Mouse (Mus musculus) intestine, embryonic 16.5 days (tissue): ENCODE measurements at regions not wholly inside any gene's neighbourhood (a gene's known extent, or its start where the extent isn't known, plus 50 kb on each side); places are given as distances from the start of the nearest gene placed in this dataset.

Experiments used
- ATAC-seq: fragments of 200-750 bp; cut with Nextera tagmentation; 2 replicates; pipeline ENCODE4 v1.8.0; 2017; ENCODE audit warnings: moderate TSS enrichment, moderate library complexity
- H3K27ac ChIP-seq: fragments of 300-500 bp; sonication (generic); 2 replicates; pipeline ENCODE4 v1.5.1; 2014; ENCODE audit warnings: mild to moderate bottlenecking, low read length
- H3K27me3 ChIP-seq: fragments of 300-500 bp; sonication (generic); replicated peaks from 2 replicates; pipeline ENCODE4 v1.6.1; 2014; ENCODE audit warnings: low read length, control low read depth, mixed read lengths; ENCODE audit not compliant: control insufficient read depth, insufficient read depth
- H3K36me3 ChIP-seq: fragments of 300-500 bp; sonication (generic); 2 replicates; pipeline ENCODE4 v1.6.1; 2014; ENCODE audit warnings: low read length, control low read depth; ENCODE audit not compliant: control insufficient read depth, insufficient read depth
- H3K4me1 ChIP-seq: fragments of 300-500 bp; sonication (generic); 2 replicates; pipeline ENCODE4 v1.6.1; 2014; ENCODE audit warnings: low read length, control low read depth, mixed read lengths; ENCODE audit not compliant: control insufficient read depth, insufficient read depth
- H3K4me2 ChIP-seq: fragments of 300-500 bp; sonication (generic); 2 replicates; pipeline ENCODE4 v1.6.1; 2014; ENCODE audit warnings: low read depth, low read length, control low read depth
- H3K4me3 ChIP-seq: fragments of 300-500 bp; sonication (generic); 2 replicates; pipeline ENCODE4 v1.5.1; 2014; ENCODE audit warnings: mild to moderate bottlenecking, low read length
- H3K9ac ChIP-seq: fragments of 300-500 bp; sonication (generic); 2 replicates; pipeline ENCODE4 v1.6.1; 2014; ENCODE audit warnings: low read depth, low read length
- H3K9me3 ChIP-seq: fragments of 300-500 bp; sonication (generic); 2 replicates; pipeline ENCODE4 v1.6.1; 2016; ENCODE audit warnings: low read length, control low read depth; ENCODE audit not compliant: control insufficient read depth
- WGBS: fragments of 180-500 bp; shearing (Covaris S2); extraction: QIAGEN DNeasy Blood & Tissue Kit; methylation state at CpG from one replicate; pipeline ENCODE4 v1.1.7; 2014; 5-methylcytosine and 5-hydroxymethylcytosine counted together

GRCm38 (mm10) chr5:133940841-133941240 lies 158.7 kb upstream of the Castor2 start:
- Histone ChIP-seq H3K4me1 (no peaks in the 10 kb centered on the region), H3K36me3 (no peaks in the 10 kb centered on the region), H3K27ac (no peak overlapping the region), H3K27me3 (no peaks in the 10 kb centered on the region), H3K9me3 (no peaks in the 10 kb centered on the region), H3K9ac (no peak overlapping the region), H3K4me2 (no peak overlapping the region), H3K4me3 (no peak overlapping the region)
- 78% methylated on average over 3 of the region's 3 CpGs for WGBS
- no peak for ATAC-seq

GRCm38 (mm10) chr5:133940030-133940429 lies 159.5 kb upstream of the Castor2 start:
- H3K9ac ChIP-seq: no peak overlapping the region
- no peaks in the 10 kb centered on the region for H3K36me3 ChIP-seq
- no peak overlapping the region for H3K27ac ChIP-seq
- no peaks in the 10 kb centered on the region for H3K4me1 ChIP-seq
- H3K9me3 ChIP-seq: no peaks in the 10 kb centered on the region
- H3K27me3 ChIP-seq: no peaks in the 10 kb centered on the region
- no peak for ATAC-seq
- WGBS: 74% methylated on average over 2 of the region's 2 CpGs
- H3K4me2 ChIP-seq: no peak overlapping the region
- no peak overlapping the region for H3K4me3 ChIP-seq

GRCm38 (mm10) chr5:133937967-133938918 lies 161.3 kb upstream of the Castor2 start:
- no peak overlapping the region for H3K4me2 ChIP-seq
- no peak overlapping the region for H3K4me3 ChIP-seq
- no peaks in the 10 kb centered on the region for H3K36me3 ChIP-seq
- ATAC-seq: no peak
- no peak overlapping the region for H3K9ac ChIP-seq
- H3K9me3 ChIP-seq: no peaks in the 10 kb centered on the region
- H3K4me1 ChIP-seq: no peaks in the 10 kb centered on the region
- H3K27me3 ChIP-seq: no peaks in the 10 kb centered on the region
- WGBS: 75% methylated on average over 9 of the region's 9 CpGs
- H3K27ac ChIP-seq: no peak overlapping the region

GRCm38 (mm10) chr5:133935451-133935850 lies 164.1 kb upstream of the Castor2 start:
- WGBS: 84% methylated on average over 6 of the region's 6 CpGs
- no peak for ATAC-seq
- no peak overlapping the region for H3K4me3 ChIP-seq
- H3K27me3 ChIP-seq: no peaks in the 10 kb centered on the region
- H3K4me1 ChIP-seq: no peaks in the 10 kb centered on the region
- no peak overlapping the region for H3K9ac ChIP-seq
- no peaks in the 10 kb centered on the region for H3K9me3 ChIP-seq
- no peak overlapping the region for H3K4me2 ChIP-seq
- H3K36me3 ChIP-seq: no peaks in the 10 kb centered on the region
- H3K27ac ChIP-seq: no peak overlapping the region

- no peaks in the 10 kb centered on the region for H3K4me1 ChIP-seq
These were observed 164.5 kb upstream of the Castor2 start for GRCm38 (mm10) chr5:133935006-133935405.

GRCm38 (mm10) chr5:133930101-133930500 lies 169.4 kb upstream of the Castor2 start:
- no peaks in the 10 kb centered on the region for H3K9me3 ChIP-seq
- no peak overlapping the region for H3K4me3 ChIP-seq
- no peaks in the 10 kb centered on the region for H3K4me1 ChIP-seq
- WGBS: 82% methylated on average over 5 of the region's 5 CpGs
- H3K36me3 ChIP-seq: no peaks in the 10 kb centered on the region
- H3K27me3 ChIP-seq: no peaks in the 10 kb centered on the region
- H3K9ac ChIP-seq: no peak overlapping the region
- no peak overlapping the region for H3K4me2 ChIP-seq
- no peak for ATAC-seq
- H3K27ac ChIP-seq: no peak overlapping the region

More at GRCm38 (mm10) chr5:133935006-133935405, 164.5 kb upstream of the Castor2 start:
- no peak overlapping the region for H3K4me3 ChIP-seq
- H3K27ac ChIP-seq: no peak overlapping the region
- no peaks in the 10 kb centered on the region for H3K27me3 ChIP-seq
- no peaks in the 10 kb centered on the region for H3K9me3 ChIP-seq
- H3K36me3 ChIP-seq: no peaks in the 10 kb centered on the region
- no peak for ATAC-seq
- no peak overlapping the region for H3K9ac ChIP-seq
- no peak overlapping the region for H3K4me2 ChIP-seq
- WGBS: 64% methylated on average over 6 of the region's 6 CpGs

GRCm38 (mm10) chr5:133927054-133927453 lies 172.5 kb upstream of the Castor2 start:
- WGBS: 80% methylated on average over 5 of the region's 5 CpGs
- no peak overlapping the region for H3K4me2 ChIP-seq
- no peak overlapping the region for H3K27ac ChIP-seq
- ATAC-seq: no peak
- H3K27me3 ChIP-seq: no peaks in the 10 kb centered on the region
- no peaks in the 10 kb centered on the region for H3K4me1 ChIP-seq
- H3K4me3 ChIP-seq: no peak overlapping the region
- H3K36me3 ChIP-seq: no peaks in the 10 kb centered on the region
- no peak overlapping the region for H3K9ac ChIP-seq
- no peaks in the 10 kb centered on the region for H3K9me3 ChIP-seq

- Histone ChIP-seq H3K27me3 (no peaks in the 10 kb centered on the region), H3K9me3 (no peaks in the 10 kb centered on the region), H3K9ac (no peak overlapping the region), H3K36me3 (no peaks in the 10 kb centered on the region), H3K4me1 (no peaks in the 10 kb centered on the region), H3K4me3 (no peak overlapping the region), H3K27ac (no peak overlapping the region), H3K4me2 (no peak overlapping the region)
- ATAC-seq: no peak
- WGBS: 33% methylated on average over 5 of the region's 5 CpGs
These were observed 174.2 kb upstream of the Castor2 start for GRCm38 (mm10) chr5:133925184-133925900.

- H3K9me3 ChIP-seq: no peaks in the 10 kb centered on the region
- no peak overlapping the region for H3K4me2 ChIP-seq
- no peaks in the 10 kb centered on the region for H3K27me3 ChIP-seq
- H3K36me3 ChIP-seq: no peaks in the 10 kb centered on the region
- no peak overlapping the region for H3K4me3 ChIP-seq
- H3K9ac ChIP-seq: no peak overlapping the region
- no peaks in the 10 kb centered on the region for H3K4me1 ChIP-seq
- H3K27ac ChIP-seq: no peak overlapping the region
- no peak for ATAC-seq
- 88% methylated on average over 1 of the region's 1 CpGs for WGBS
These were observed 177.3 kb upstream of the Castor2 start for GRCm38 (mm10) chr5:133922181-133922580.
